Mouse (Mus musculus) 416B (cell line): Measurements from ENCODE around the gene Atf3.

Source experiments
- DNase-seq: peaks from one replicate; pipeline ENCODE4 v3.0.0; 2011; ENCODE audit warnings: low read depth

The Atf3 gene

GRCm38 (mm10) chr1:191217939-191218338 is at the start of gene Atf3:
Atf3 (minus strand) TSS chr1:191218039.
- no peak for DNase-seq

DNA sequence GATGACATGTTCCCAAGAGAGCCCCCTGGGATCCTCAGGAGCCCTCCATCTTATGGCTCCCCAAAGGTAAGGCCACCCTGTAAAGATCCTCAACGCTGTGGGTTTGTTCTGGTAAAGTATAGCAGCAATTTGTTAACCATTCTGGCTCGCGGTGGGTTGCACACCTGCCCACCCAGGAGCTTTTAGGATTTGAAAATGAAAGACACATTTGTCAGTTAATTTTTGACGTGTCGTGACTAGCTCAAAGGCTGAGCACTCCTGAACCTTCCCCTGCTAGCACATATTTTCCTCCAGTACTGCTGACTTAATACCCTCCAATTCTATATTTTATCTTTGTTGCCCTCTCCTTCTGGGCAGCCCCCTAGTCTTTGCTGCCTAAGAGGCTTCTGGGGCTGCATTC is 49.3 kb upstream of the Atf3 start:
- no peak for DNase-seq

GRCm38 (mm10) chr1:191263471-191263870 is 45.6 kb upstream of the Atf3 start:
- no peak for DNase-seq

GRCm38 (mm10) chr1:191261861-191262260 is 44.0 kb upstream of the Atf3 start:
- no peak for DNase-seq

DNA sequence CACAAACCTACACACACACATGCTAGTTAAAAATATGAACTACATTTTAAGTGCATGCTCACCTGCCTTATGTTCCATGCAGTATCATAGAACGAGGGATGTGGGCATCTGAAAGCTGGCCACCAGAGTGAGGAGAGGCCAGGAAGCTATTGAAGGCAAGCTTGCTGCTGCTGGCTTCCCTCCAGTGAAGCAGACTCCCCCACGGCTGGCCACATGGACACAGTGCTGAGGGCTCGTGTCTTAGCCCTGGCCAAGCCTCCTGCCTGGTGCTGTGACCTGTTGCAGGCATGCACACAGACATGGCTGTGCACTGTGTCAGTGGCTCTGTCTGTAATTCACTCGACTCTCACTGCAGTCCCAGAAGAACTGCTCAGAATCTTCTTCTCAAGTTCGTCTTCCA is 41.8 kb upstream of the Atf3 start:
- no peak for DNase-seq

- peak; percentile 66 for DNase-seq
Observed at GRCm38 (mm10) chr1:191259121-191259520, 41.3 kb upstream of the Atf3 start.

DNA sequence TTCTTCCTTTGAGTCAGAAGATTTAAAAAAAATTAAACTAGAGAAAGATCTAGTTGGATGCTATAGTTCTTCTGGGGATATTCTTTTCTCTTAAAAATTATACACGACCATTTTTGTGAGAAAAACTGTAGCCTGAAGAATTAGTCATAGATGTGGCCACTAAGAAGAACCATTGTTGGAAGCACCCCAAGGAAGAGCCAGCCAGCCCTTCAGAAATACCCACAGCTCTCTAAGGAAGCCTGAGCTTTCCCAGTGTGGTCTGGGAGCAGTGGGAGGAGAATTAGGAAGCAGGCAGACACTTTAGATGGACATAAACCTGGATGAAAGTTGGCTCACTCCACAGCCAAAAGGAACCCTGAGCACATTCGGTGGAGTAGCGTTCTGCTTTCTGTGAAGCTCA is 40.7 kb upstream of the Atf3 start:
- no peak for DNase-seq

DNA sequence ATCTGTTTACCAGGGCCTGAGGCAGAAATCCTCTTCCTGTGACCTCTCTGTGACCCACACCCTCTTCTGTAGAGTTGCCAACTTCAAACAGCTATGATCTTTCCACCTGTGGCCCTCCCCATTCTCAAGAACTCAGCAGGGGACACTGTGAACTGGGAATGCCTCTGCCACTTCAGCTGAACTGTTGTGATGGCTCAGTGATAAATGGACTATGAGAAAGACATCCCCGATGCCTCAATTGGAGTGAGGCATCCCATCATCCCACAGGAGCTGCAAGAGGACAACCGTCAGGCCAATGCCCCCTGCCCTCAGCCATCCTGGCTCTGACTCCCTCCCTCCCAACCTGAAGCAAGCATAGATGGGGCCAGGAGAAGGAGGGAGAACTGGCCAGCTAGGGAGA is 40.1 kb upstream of the Atf3 start:
- no peak for DNase-seq

- no peak for DNase-seq
Observed at GRCm38 (mm10) chr1:191257351-191257771, 39.5 kb upstream of the Atf3 start.

- no peak for DNase-seq
Observed at GRCm38 (mm10) chr1:191256566-191257350, 38.9 kb upstream of the Atf3 start.

DNA sequence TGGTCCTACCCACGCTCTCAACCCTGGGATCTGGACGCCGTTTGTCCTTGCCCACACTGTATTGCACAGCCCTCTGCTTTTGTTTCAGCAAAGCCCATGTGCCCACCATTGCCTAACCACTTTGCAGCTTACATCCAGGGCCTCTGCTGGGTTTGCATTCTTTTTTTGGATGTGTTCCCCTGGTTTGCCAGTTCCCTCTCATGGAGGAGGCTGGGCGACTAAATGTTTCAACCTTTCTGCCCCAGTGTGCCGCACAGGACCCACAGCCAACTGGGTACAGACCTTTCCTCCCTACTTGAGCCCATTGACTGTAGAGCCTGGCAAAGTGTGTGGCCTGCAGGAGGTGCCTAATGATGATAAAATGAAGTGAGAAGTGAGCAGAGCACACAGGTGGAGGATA is 38.3 kb upstream of the Atf3 start:
- DNase-seq, result no peak

GRCm38 (mm10) chr1:191254448-191254847 is 36.6 kb upstream of the Atf3 start:
- DNase-seq, result peak; percentile 49

DNA sequence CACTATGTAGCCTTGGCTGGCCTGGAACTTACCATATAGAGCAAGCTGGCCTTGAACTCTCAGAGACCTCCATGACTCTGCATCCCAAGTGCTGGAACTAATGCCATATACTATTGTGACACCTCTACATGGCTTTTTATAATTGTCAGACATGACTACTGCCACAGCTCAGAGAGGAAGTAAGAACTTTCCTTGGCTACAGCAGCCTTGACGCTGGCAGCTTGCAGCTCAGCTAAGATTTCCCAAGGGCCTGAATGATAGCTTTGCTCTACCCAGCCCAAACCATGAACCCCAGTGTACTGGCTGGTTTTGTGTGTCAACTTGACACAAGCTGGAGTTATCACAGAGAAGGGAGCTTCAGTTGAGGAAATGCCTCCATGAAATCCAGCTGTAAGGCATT is 35.8 kb upstream of the Atf3 start:
- no peak for DNase-seq

- no peak for DNase-seq
Observed at GRCm38 (mm10) chr1:191249975-191250374, 32.1 kb upstream of the Atf3 start.

DNA sequence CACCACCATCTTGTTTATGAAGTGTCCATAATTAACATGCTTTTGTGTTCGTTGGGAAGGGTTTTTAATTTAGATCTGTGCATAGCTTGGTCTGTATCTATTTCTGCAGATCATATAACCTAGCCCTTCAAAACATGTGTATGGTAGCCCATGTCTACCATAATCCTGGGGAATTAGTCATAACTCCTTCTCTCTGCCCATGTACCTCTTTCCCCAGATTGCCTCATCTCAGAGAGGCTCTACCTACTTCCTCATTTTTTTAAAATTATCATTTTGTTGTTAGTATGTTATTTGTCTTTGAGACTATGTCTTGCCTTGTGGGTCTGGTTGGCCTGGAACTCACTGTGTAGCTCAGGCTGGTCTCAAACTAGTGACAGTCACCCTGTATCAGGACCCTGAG is 30.6 kb upstream of the Atf3 start:
- peak; percentile 67 for DNase-seq

- DNase-seq, result no peak
Observed at GRCm38 (mm10) chr1:191247561-191247960, 29.7 kb upstream of the Atf3 start.

DNA sequence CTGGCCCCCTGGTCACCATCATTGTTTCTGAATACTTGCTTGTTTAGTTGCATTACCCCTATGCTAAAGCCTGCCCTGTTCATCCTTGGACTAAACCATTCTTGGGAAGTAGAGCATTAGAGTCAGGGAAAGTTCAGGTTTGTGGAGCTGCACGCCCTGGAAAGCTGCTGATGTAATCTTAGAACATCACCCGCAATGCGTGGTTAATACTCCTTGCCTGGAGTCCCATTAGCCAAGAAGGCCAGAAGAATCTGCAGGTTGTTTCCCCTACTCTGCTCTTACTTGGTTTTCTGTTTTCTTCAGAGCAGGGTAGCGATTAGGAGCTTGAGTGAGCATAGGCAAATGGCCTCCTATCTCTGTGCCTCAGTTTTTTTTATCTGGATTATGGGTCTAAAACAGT is 26.0 kb upstream of the Atf3 start:
- DNase-seq, result no peak

DNA sequence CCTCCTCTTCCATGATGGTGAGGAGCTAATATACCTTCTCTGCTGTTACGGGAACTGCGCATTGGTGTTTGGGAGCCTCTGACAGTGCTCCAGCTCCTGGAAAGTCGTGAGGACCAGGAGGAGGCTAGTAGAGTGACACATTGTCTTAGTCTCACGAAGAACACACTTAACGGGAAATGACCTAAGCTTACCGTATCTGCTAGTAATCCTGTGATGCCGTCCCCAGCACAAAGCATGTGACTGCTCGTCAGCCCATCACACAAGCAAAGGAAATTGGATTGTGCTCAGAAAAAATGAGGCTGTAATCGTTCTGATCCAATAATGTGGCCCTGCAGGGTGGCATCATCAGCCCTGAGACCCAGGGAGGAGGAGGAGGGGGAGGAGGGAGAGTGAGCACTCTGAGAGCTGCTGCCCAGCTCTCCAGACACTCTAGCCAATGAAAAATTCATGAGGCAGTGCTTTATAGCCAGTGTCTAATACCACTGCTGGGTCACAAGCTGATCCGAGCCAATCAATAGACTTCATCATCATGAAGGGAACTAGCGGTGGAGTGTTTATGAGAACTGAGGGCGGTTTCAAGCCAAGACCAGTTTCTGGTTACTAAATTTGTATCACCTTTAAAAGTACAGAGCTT is 24.3 kb upstream of the Atf3 start:
- DNase-seq, result no peak

- DNase-seq, result no peak
Observed at GRCm38 (mm10) chr1:191241574-191241973, 23.7 kb upstream of the Atf3 start.

DNA sequence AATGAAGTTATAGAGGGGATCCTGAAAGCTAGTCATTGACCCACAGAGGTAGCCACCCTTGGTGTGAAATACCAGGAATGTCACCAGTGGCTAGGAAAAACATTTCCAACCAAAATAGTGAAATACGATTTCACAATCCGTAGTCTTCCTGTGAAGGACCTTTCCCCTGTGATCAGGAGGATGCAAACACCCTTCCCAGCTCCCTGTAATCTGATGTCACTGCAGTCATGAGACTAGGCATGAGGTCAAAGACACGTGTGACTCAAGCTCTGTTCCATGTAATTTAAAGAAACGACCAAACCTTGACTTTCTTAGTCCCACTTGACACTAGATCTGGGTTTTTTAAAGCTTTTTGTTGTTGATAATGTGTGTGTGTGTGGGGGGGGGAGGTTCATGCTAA is 21.8 kb upstream of the Atf3 start:
- DNase-seq, result no peak

- DNase-seq, result no peak
Observed at GRCm38 (mm10) chr1:191235788-191236542, 18.1 kb upstream of the Atf3 start.

DNA sequence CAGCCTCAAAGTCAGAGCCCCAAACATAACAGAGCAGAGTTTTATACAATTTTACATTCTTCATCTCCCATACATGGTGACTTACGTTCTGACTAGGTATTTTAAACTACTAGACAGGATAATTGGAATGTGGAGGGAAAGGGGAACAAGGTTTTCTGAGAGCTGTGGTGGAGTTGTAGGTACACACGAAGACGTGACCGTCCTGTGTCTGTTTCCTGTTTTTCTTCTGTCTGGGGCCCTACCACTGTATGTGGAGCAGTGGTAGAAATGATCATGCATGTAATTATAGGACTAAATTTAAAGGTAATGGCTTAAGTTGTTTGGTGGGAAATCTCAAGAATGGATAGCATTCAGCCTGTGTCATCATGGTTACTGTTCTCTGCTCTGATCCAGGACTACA is 17.0 kb upstream of the Atf3 start:
- DNase-seq, result no peak

GRCm38 (mm10) chr1:191230355-191230931 is 12.6 kb upstream of the Atf3 start:
- DNase-seq, result peak; percentile 29
